In genomic region chr1:73998925-73999375, GRCm38 (mm10) we compare ENCODE assay signal across 9 mouse cellular contexts.
DNase-seq lines count a peak whose midpoint lies in the region; ATAC-seq lines count a peak whose summit lies in the region.
"Had no signal": no experiment of that assay in that cellular context is flagged by ENCODE, and none has a peak within 500 bp of the region (broad histone marks: within the 10 kb centered on the region; RNA-seq: fewer than 3 reads in every experiment).

No protein-coding gene starts in this region.

- H3K36me3 ChIP-seq in liver, embryonic 12.5 days, result peaks cover 23% of the 10 kb centered on the region
- peaks cover 2% of the 10 kb centered on the region; the same call in 1 of the 2 replicates for H3K36me3 ChIP-seq in liver, embryonic 11.5 days (ENCODE audit: control insufficient read depth, insufficient read depth, low read length)
- H3K36me3 ChIP-seq in heart, embryonic 10.5 days, result peaks cover 30% of the 10 kb centered on the region
- H3K36me3 ChIP-seq in liver, embryonic 15.5 days (replicated peaks), result peaks cover 35% of the 10 kb centered on the region
- H3K36me3 ChIP-seq in stomach, embryonic 16.5 days (ENCODE audit: control insufficient read depth, insufficient read depth, low read length), result no peaks in the 10 kb centered on the region; the same call in 1 of the 2 replicates
- H3K36me3 ChIP-seq in forebrain, embryonic 12.5 days (replicated peaks), result no peaks in the 10 kb centered on the region

- peak overlapping the region; percentile 53 for H3K4me2 ChIP-seq in liver, embryonic 12.5 days
- no peak overlapping the region for H3K4me2 ChIP-seq in liver, embryonic 11.5 days
- peak overlapping the region; percentile 75 for H3K4me2 ChIP-seq in liver, embryonic 15.5 days
- H3K4me2 ChIP-seq in stomach, embryonic 16.5 days (ENCODE audit: low read depth, low read length), result no peak overlapping the region
- H3K4me2 ChIP-seq in forebrain, embryonic 12.5 days, result no peak overlapping the region

- no peaks in the 10 kb centered on the region for H3K27me3 ChIP-seq in liver, embryonic 12.5 days (replicated peaks)
- H3K27me3 ChIP-seq in liver, embryonic 11.5 days (replicated peaks; ENCODE audit: control insufficient read depth, insufficient read depth, low read length), result no peaks in the 10 kb centered on the region
- H3K27me3 ChIP-seq in heart, embryonic 10.5 days (ENCODE audit: insufficient read depth, poor library complexity, severe bottlenecking), result no peaks in the 10 kb centered on the region
- no peaks in the 10 kb centered on the region for H3K27me3 ChIP-seq in liver, embryonic 15.5 days
- H3K27me3 ChIP-seq in stomach, embryonic 16.5 days (ENCODE audit: control insufficient read depth, insufficient read depth, low read length), result no peaks in the 10 kb centered on the region
- no peaks in the 10 kb centered on the region for H3K27me3 ChIP-seq in forebrain, embryonic 12.5 days

- 48% methylated on average over 5 of the region's 5 CpGs for WGBS in liver, embryonic 12.5 days (ENCODE audit: insufficient replicate concordance)
- WGBS in liver, embryonic 11.5 days, result 52% methylated on average over 5 of the region's 5 CpGs
- 29% methylated on average over 5 of the region's 5 CpGs for WGBS in heart, embryonic 10.5 days
- WGBS in liver, embryonic 15.5 days (ENCODE audit: insufficient replicate concordance), result 44% methylated on average over 5 of the region's 5 CpGs
- 48% methylated on average over 5 of the region's 5 CpGs for WGBS in stomach, embryonic 16.5 days
- WGBS in forebrain, embryonic 12.5 days, result 81% methylated on average over 5 of the region's 5 CpGs

- H3K4me3 ChIP-seq in liver, embryonic 12.5 days, result no peak overlapping the region
- no peak overlapping the region for H3K4me3 ChIP-seq in liver, embryonic 11.5 days (ENCODE audit: low read depth, low read length)
- H3K4me3 ChIP-seq in heart, embryonic 10.5 days, result no peak overlapping the region
- H3K4me3 ChIP-seq in liver, embryonic 15.5 days (replicated peaks), result peak overlapping the region; percentile 57
- no peak overlapping the region for H3K4me3 ChIP-seq in stomach, embryonic 16.5 days (replicated peaks; ENCODE audit: low read length)
- no peak overlapping the region for H3K4me3 ChIP-seq in forebrain, embryonic 12.5 days (replicated peaks)

- no peak for ATAC-seq in liver, embryonic 12.5 days
- ATAC-seq in liver, embryonic 11.5 days (replicated peaks; ENCODE audit: low FRiP score), result no peak
- no peak for ATAC-seq in liver, embryonic 15.5 days (ENCODE audit: insufficient read depth)
- ATAC-seq in stomach, embryonic 16.5 days (ENCODE audit: insufficient read depth, low FRiP score), result peak; percentile 1; the same call in 1 of the 2 replicates
- ATAC-seq in forebrain, embryonic 12.5 days (ENCODE audit: low FRiP score), result no peak

- H3K27ac ChIP-seq in liver, embryonic 12.5 days, result 0 out of 2 replicates have a peak overlapping the region, but pooled peaks have one; percentile 24
- H3K27ac ChIP-seq in liver, embryonic 11.5 days (ENCODE audit: low read depth, low read length), result no peak overlapping the region
- peak overlapping the region; percentile 88 for H3K27ac ChIP-seq in heart, embryonic 10.5 days
- H3K27ac ChIP-seq in liver, embryonic 15.5 days (replicated peaks), result peak overlapping the region; percentile 85; the same call in 1 of the 2 replicates
- peak overlapping the region; percentile 61 for H3K27ac ChIP-seq in stomach, embryonic 16.5 days (ENCODE audit: low read length)
- H3K27ac ChIP-seq in forebrain, embryonic 12.5 days, result no peak overlapping the region; the same call in 1 of the 2 replicates

- peaks cover 61% of the 10 kb centered on the region for H3K4me1 ChIP-seq in liver, embryonic 12.5 days
- H3K4me1 ChIP-seq in liver, embryonic 11.5 days (replicated peaks; ENCODE audit: control insufficient read depth, insufficient read depth, low read length), result peaks cover 38% of the 10 kb centered on the region
- peaks cover 96% of the 10 kb centered on the region for H3K4me1 ChIP-seq in heart, embryonic 10.5 days
- H3K4me1 ChIP-seq in liver, embryonic 15.5 days (replicated peaks), result peaks cover 61% of the 10 kb centered on the region
- peaks cover 38% of the 10 kb centered on the region for H3K4me1 ChIP-seq in stomach, embryonic 16.5 days (ENCODE audit: control insufficient read depth, insufficient read depth, low read length)
- H3K4me1 ChIP-seq in forebrain, embryonic 12.5 days, result peaks cover 9% of the 10 kb centered on the region

- H3K9me3 ChIP-seq in liver, embryonic 12.5 days (replicated peaks), result no peaks in the 10 kb centered on the region
- no peaks in the 10 kb centered on the region for H3K9me3 ChIP-seq in liver, embryonic 11.5 days (ENCODE audit: control insufficient read depth, low read length)
- H3K9me3 ChIP-seq in heart, embryonic 10.5 days, result no peaks in the 10 kb centered on the region
- H3K9me3 ChIP-seq in liver, embryonic 15.5 days (replicated peaks), result no peaks in the 10 kb centered on the region
- no peaks in the 10 kb centered on the region for H3K9me3 ChIP-seq in stomach, embryonic 16.5 days (replicated peaks; ENCODE audit: control insufficient read depth, low read length)
- no peaks in the 10 kb centered on the region for H3K9me3 ChIP-seq in forebrain, embryonic 12.5 days

- H3K9ac ChIP-seq in liver, embryonic 12.5 days, result 0 out of 2 replicates have a peak overlapping the region, but pooled peaks have one; percentile 4
- no peak overlapping the region for H3K9ac ChIP-seq in liver, embryonic 11.5 days (ENCODE audit: low read depth, low read length)
- no peak overlapping the region; the same call in 1 of the 2 replicates for H3K9ac ChIP-seq in liver, embryonic 15.5 days
- no peak overlapping the region for H3K9ac ChIP-seq in stomach, embryonic 16.5 days (ENCODE audit: low read length)
- H3K9ac ChIP-seq in forebrain, embryonic 12.5 days, result no peak overlapping the region

- no peak for DNase-seq in liver, embryonic 11.5 days (ENCODE audit: low spot score)
- no peak for DNase-seq in heart, embryonic 10.5 days (ENCODE audit: low spot score)
- DNase-seq in frontal cortex, postnatal 10 days (ENCODE audit: low spot score in 2 of 2), result no peak
- DNase-seq in retina, postnatal 1 day, result no peak
- DNase-seq: cerebellum, adult 18-20 months had no signal

Comparison
In these comparisons a context has a peak if more than half of its experiments do, and no peak if none do; other contexts are left out.
1. H3K27ac ChIP-seq: peak in liver, embryonic 12.5 days (single experiment), heart, embryonic 10.5 days (single experiment), liver, embryonic 15.5 days (single experiment) and stomach, embryonic 16.5 days (single experiment); none in liver, embryonic 11.5 days (single experiment) and forebrain, embryonic 12.5 days (single experiment).
2. H3K4me2 ChIP-seq: peak in liver, embryonic 12.5 days (single experiment) and liver, embryonic 15.5 days (single experiment); none in liver, embryonic 11.5 days (single experiment), stomach, embryonic 16.5 days (single experiment) and forebrain, embryonic 12.5 days (single experiment).